Comparison of ENCODE assay signal across 9 mouse cellular contexts in the genomic region with DNA sequence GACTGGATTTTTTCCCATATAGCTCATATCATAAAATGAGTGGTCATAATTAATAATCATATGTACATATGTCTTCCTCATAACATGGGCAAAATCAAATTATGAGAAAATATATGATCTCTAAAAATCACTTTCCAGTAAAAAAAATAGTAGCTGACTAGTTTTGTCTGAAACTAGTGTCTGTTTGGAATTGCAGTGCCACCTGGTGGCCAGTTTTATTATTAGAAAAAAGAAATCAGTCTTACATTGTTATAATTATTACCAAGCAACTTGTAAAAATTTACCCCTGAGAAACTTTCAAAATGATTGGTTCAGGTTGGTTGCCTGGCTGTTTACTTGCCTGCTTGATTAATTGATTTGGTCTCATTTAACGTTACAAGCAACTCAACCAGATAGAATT. TPM values are rescaled to one million over a fixed set of nuclear protein-coding genes. Genes with fewer than 3 reads are reported as not detected.
DNase-seq lines count a peak whose midpoint lies in the region; ATAC-seq and TF ChIP-seq lines count a peak whose summit lies in the region.
"Had no signal": no experiment of that assay in that cellular context is flagged by ENCODE, and none has a peak within 500 bp of the region (broad histone marks: within the 10 kb centered on the region; RNA-seq: fewer than 3 reads in every experiment).

No protein-coding gene starts in this region.

- ATAC-seq in liver, embryonic 12.5 days = no peak

- no peak for TF ChIP-seq POLR2A in CH12.LX (IDR thresholded peaks at IDR 0.05; ENCODE audit: low read depth, low read length)

- H3K27me3 ChIP-seq in CH12.LX (replicated peaks) = no peaks in the 10 kb centered on the region
- no peaks in the 10 kb centered on the region for H3K27me3 ChIP-seq in liver, embryonic 12.5 days (replicated peaks)
- H3K27me3 ChIP-seq: megakaryocyte, embryonic 14.5 days had no signal

- H3K4me1 ChIP-seq in CH12.LX (ENCODE audit: control insufficient read depth in 1 of 2, insufficient read depth in 2 of 2) = no peaks in the 10 kb centered on the region
- peaks cover 22% of the 10 kb centered on the region for H3K4me1 ChIP-seq in liver, embryonic 12.5 days

- no peak overlapping the region for H3K4me2 ChIP-seq in CH12.LX (ENCODE audit: insufficient read depth, low read depth, poor library complexity, severe bottlenecking)
- H3K4me2 ChIP-seq in liver, embryonic 12.5 days = no peak overlapping the region

- H3K27ac ChIP-seq in CH12.LX (ENCODE audit: insufficient read depth, low read depth) = no peak overlapping the region
- H3K27ac ChIP-seq in liver, embryonic 12.5 days = 0 out of 2 replicates have a peak overlapping the region, but pooled peaks have one; percentile 60

- TF ChIP-seq CTCF in CH12.LX (conservative IDR thresholded peaks at IDR 0.05 in 1 of 2, IDR thresholded peaks at IDR 0.05 in 1 of 2; ENCODE audit: low read depth in 2 of 2, low read length in 2 of 2) = peak in 1 of 2 experiments; percentile 74; a peak in 3 of 4 replicates

- in situ Hi-C loops in CH12.LX (cut with MboI; ENCODE audit: low pct_ligation_motif_present, low pct_unique_long_range_greater_than_20kb, low sequenced_read_pairs) = no loop called here

- peak; percentile 76 for TF ChIP-seq RAD21 in CH12.LX (IDR thresholded peaks at IDR 0.05; ENCODE audit: low read depth, low read length)

- peaks cover 32 to 57% of the 10 kb centered on the region in 2 experiments for H3K36me3 ChIP-seq in CH12.LX (replicated peaks in 1 of 2; ENCODE audit: control insufficient read depth in 1 of 2, insufficient read depth in 1 of 2, low read length in 1 of 2)
- H3K36me3 ChIP-seq in liver, embryonic 12.5 days = peaks cover 57% of the 10 kb centered on the region

- TF ChIP-seq EP300 in CH12.LX (IDR thresholded peaks at IDR 0.05; ENCODE audit: low read length) = no peak

- 80% methylated on average over 1 of the region's 1 CpGs for WGBS in liver, embryonic 12.5 days (ENCODE audit: insufficient replicate concordance)

- no peak overlapping the region for H3K4me3 ChIP-seq in CH12.LX (replicated peaks in 1 of 3; ENCODE audit: low read depth in 2 of 3, low read length in 2 of 3, poor library complexity in 1 of 3)
- H3K4me3 ChIP-seq in liver, embryonic 12.5 days = no peak overlapping the region
- H3K4me3 ChIP-seq: megakaryocyte, embryonic 14.5 days had no signal

- no peak overlapping the region for H3K9ac ChIP-seq in CH12.LX (ENCODE audit: insufficient read depth, low read depth)
- H3K9ac ChIP-seq in liver, embryonic 12.5 days = no peak overlapping the region

- no peaks in the 10 kb centered on the region; the same call in 1 of the 2 replicates for H3K79me2 ChIP-seq in CH12.LX (replicated peaks; ENCODE audit: control insufficient read depth, extremely low read depth, insufficient read depth, poor library complexity, severe bottlenecking)

- DNase-seq in cerebellum, adult 18-20 months = peak; percentile 15 to 43
- DNase-seq in cerebellum, adult 11-12 months = no peak
- peak; percentile 37 for DNase-seq in kidney, postnatal 10 days
- DNase-seq in kidney, adult 18-20 months = no peak
- DNase-seq in CH12.LX (ENCODE audit: extremely low read depth) = peak; percentile 38
- peak; percentile 12 to 23 for DNase-seq in cerebellum, postnatal 36 days
- peak; percentile 13 for DNase-seq in thymus, postnatal 25 days

- dilution Hi-C loops in CH12.LX (cut with MboI; ENCODE audit: extremely low pct_ligation_motif_present, extremely low pct_unique_long_range_greater_than_20kb, low sequenced_read_pairs) = no loop called here

- no peaks in the 10 kb centered on the region for H3K9me3 ChIP-seq in CH12.LX (replicated peaks; ENCODE audit: low read length)
- no peaks in the 10 kb centered on the region for H3K9me3 ChIP-seq in liver, embryonic 12.5 days (replicated peaks)
- H3K9me3 ChIP-seq: megakaryocyte, embryonic 14.5 days had no signal

TF ChIP-seq in CH12.LX, 34 proteins besides CTCF, POLR2A, EP300 and RAD21:
- TF ChIP-seq MAFK (IDR thresholded peaks at IDR 0.05; ENCODE audit: insufficient replicate concordance, low read length) = no peak
- no peak for TF ChIP-seq ZKSCAN1 (IDR thresholded peaks at IDR 0.05; ENCODE audit: borderline replicate concordance, low read depth, low read length)
- TF ChIP-seq MXI1 (IDR thresholded peaks at IDR 0.05; ENCODE audit: low read depth, low read length) = no peak
- TF ChIP-seq POLR2AphosphoS2 (IDR thresholded peaks at IDR 0.05; ENCODE audit: low read depth, low read length) = no peak
- peak; percentile 92 for TF ChIP-seq ZNF384 (IDR thresholded peaks at IDR 0.05; ENCODE audit: low read depth, low read length)
- TF ChIP-seq ELF1 (IDR thresholded peaks at IDR 0.05; ENCODE audit: low read depth, low read length) = no peak
- TF ChIP-seq GABPA (IDR thresholded peaks at IDR 0.05; ENCODE audit: insufficient replicate concordance, low read depth, low read length) = no peak
- TF ChIP-seq SMC3 (IDR thresholded peaks at IDR 0.05; ENCODE audit: low read depth, low read length) = peak; percentile 55
- no peak for TF ChIP-seq IRF4 (IDR thresholded peaks at IDR 0.05; ENCODE audit: low read depth, low read length)

RNA-seq across cellular contexts. Expression of gene Gpr21, which starts 30.8 kb away (rescaled TPM):
- total RNA-seq in CH12.LX (2012; rRNA removed) = 0.21 and 0.25 TPM in 2 replicates
- total RNA-seq in CH12.LX (2014; rRNA removed) = 0.05 TPM in 1 of 2 replicates, not detected in the other
- not detected in 2 replicates for polyA plus RNA-seq in CH12.LX (2012; ENCODE audit: insufficient read length, low read depth)
- 0.26 and 0.28 TPM in 2 replicates for polyA plus RNA-seq in liver, embryonic 12.5 days (2016; fragmentation: Nextera tagmentation; extraction: Ambion mirVana)

RNA-seq across cellular contexts. Expression of gene Rabgap1, which starts 42.3 kb away (rescaled TPM):
- 17.5 and 19.4 TPM in 2 replicates for total RNA-seq in CH12.LX (2012; rRNA removed)
- total RNA-seq in CH12.LX (2014; rRNA removed) = 21.9 and 23.9 TPM in 2 replicates
- polyA plus RNA-seq in CH12.LX (2012; ENCODE audit: insufficient read length, low read depth) = 16.6 and 18.1 TPM in 2 replicates
- polyA plus RNA-seq in liver, embryonic 12.5 days (2016; fragmentation: Nextera tagmentation; extraction: Ambion mirVana) = 13.4 and 13.9 TPM in 2 replicates

RNA-seq across cellular contexts. Expression of gene Zbtb6, which starts 42.4 kb away (rescaled TPM):
- total RNA-seq in CH12.LX (2012; rRNA removed) (6.7 and 9.6 TPM in 2 replicates), CH12.LX (2014; rRNA removed) (23.3 and 26.3 TPM in 2 replicates)
- polyA plus RNA-seq in CH12.LX (2012; ENCODE audit: insufficient read length, low read depth) = 6.2 and 9.2 TPM in 2 replicates
- 3.3 and 3.6 TPM in 2 replicates for polyA plus RNA-seq in liver, embryonic 12.5 days (2016; fragmentation: Nextera tagmentation; extraction: Ambion mirVana)

RNA-seq across cellular contexts. Expression of gene Zbtb26, which starts 42.4 kb away (rescaled TPM):
- 7.4 and 7.5 TPM in 2 replicates for total RNA-seq in CH12.LX (2012; rRNA removed)
- 6.3 and 6.8 TPM in 2 replicates for total RNA-seq in CH12.LX (2014; rRNA removed)
- polyA plus RNA-seq in CH12.LX (2012; ENCODE audit: insufficient read length, low read depth) = 3.9 and 4.1 TPM in 2 replicates
- polyA plus RNA-seq in liver, embryonic 12.5 days (2016; fragmentation: Nextera tagmentation; extraction: Ambion mirVana) = 3.3 and 3.4 TPM in 2 replicates

Comparison
In these comparisons a context has a peak if more than half of its experiments do, and no peak if none do; other contexts are left out.
1. DNase-seq: peak in cerebellum, adult 18-20 months (2 of 2), kidney, postnatal 10 days (single experiment), CH12.LX (single experiment), cerebellum, postnatal 36 days (2 of 2) and thymus, postnatal 25 days (single experiment); none in cerebellum, adult 11-12 months (single experiment) and kidney, adult 18-20 months (single experiment).